Mouse (Mus musculus) liver, embryonic 12.5 days (tissue): Measurements from ENCODE around the gene Gm9821. TPM values are rescaled to one million over a fixed set of nuclear protein-coding genes. Genes with fewer than 3 reads are reported as not detected.
A peak's percentile ranks its signal among the peaks of the same experiment; 100 is the strongest.

Experiments used
- ATAC-seq: fragments of 200-750 bp; cut with Nextera tagmentation; 2 replicates; pipeline ENCODE4 v1.8.0; 2017; ENCODE audit warnings: moderate number of reproducible peaks, mild to moderate bottlenecking, moderate library complexity
- H3K27ac ChIP-seq: fragments of 300-500 bp; sonication (generic); 2 replicates; pipeline ENCODE4 v1.5.1; 2016; ENCODE audit warnings: mild to moderate bottlenecking
- H3K27me3 ChIP-seq: fragments of 300-500 bp; sonication (generic); replicated peaks from 2 replicates; pipeline ENCODE4 v1.6.1; 2016; ENCODE audit warnings: mild to moderate bottlenecking, moderate library complexity
- H3K36me3 ChIP-seq: fragments of 300-500 bp; sonication (generic); 2 replicates; pipeline ENCODE4 v1.6.1; 2016; ENCODE audit warnings: mild to moderate bottlenecking, moderate library complexity
- H3K4me1 ChIP-seq: fragments of 300-500 bp; sonication (generic); 2 replicates; pipeline ENCODE4 v1.6.1; 2016
- H3K4me2 ChIP-seq: fragments of 300-500 bp; sonication (generic); 2 replicates; pipeline ENCODE4 v1.6.1; 2016; ENCODE audit warnings: mild to moderate bottlenecking, moderate library complexity
- H3K4me3 ChIP-seq: fragments of 300-500 bp; sonication (generic); 2 replicates; pipeline ENCODE4 v1.5.1; 2016; ENCODE audit warnings: mild to moderate bottlenecking, moderate library complexity
- H3K9ac ChIP-seq: fragments of 300-500 bp; sonication (generic); 2 replicates; pipeline ENCODE4 v1.6.1; 2016; ENCODE audit warnings: mild to moderate bottlenecking, moderate library complexity
- H3K9me3 ChIP-seq: fragments of 300-500 bp; sonication (generic); replicated peaks from 2 replicates; pipeline ENCODE4 v1.6.1; 2016; ENCODE audit warnings: mild to moderate bottlenecking, moderate library complexity
- WGBS: fragments of 180-500 bp; shearing (Covaris S2); methylation state at CpG from one replicate; pipeline ENCODE4 v1.1.7; 2016; ENCODE audit not compliant: insufficient replicate concordance; 5-methylcytosine and 5-hydroxymethylcytosine counted together
- polyA plus RNA-seq: library from polyadenylated mRNA; unstranded; fragments of >200 nt; fragmentation: Nextera tagmentation; extraction: Ambion mirVana; gene quantifications from 2 replicates; pipeline ENCODE4 v1.2.1, GENCODE M21; 2016

Gene Gm9821
- polyA plus RNA-seq, 1 experiment from 2014 or later = 2.5 TPM

- peaks cover 66% of the 10 kb centered on the region for H3K4me1 ChIP-seq
- peak overlapping the region; percentile 57 for H3K27ac ChIP-seq
- WGBS = 76% methylated on average over 7 of the region's 7 CpGs
- ATAC-seq = no peak
- no peak overlapping the region for H3K9ac ChIP-seq
- H3K36me3 ChIP-seq = peaks cover 55% of the 10 kb centered on the region
- H3K4me2 ChIP-seq = no peak overlapping the region
- no peak overlapping the region for H3K4me3 ChIP-seq
- no peaks in the 10 kb centered on the region for H3K9me3 ChIP-seq
- peaks cover 28% of the 10 kb centered on the region for H3K27me3 ChIP-seq
Observed at GRCm38 (mm10) chr2:91917096-91917495, 28.4 kb upstream of the Gm9821 start.

GRCm38 (mm10) chr2:91920130-91920529, 25.4 kb upstream of the Gm9821 start:
- no peak overlapping the region for H3K4me2 ChIP-seq
- no peak overlapping the region for H3K4me3 ChIP-seq
- H3K4me1 ChIP-seq = peaks cover 59% of the 10 kb centered on the region
- no peak overlapping the region for H3K27ac ChIP-seq
- H3K9ac ChIP-seq = no peak overlapping the region
- H3K9me3 ChIP-seq = no peaks in the 10 kb centered on the region
- ATAC-seq = no peak
- peaks cover 26% of the 10 kb centered on the region for H3K36me3 ChIP-seq
- H3K27me3 ChIP-seq = peaks cover 58% of the 10 kb centered on the region
- WGBS = 49% methylated on average over 4 of the region's 4 CpGs

- Histone ChIP-seq H3K27me3 (peaks cover 70% of the 10 kb centered on the region), H3K4me1 (peaks cover 51% of the 10 kb centered on the region), H3K27ac (no peak overlapping the region), H3K9me3 (no peaks in the 10 kb centered on the region), H3K4me3 (peak overlapping the region; percentile 60), H3K4me2 (peak overlapping the region; percentile 91), H3K9ac (peak overlapping the region; percentile 20; the same call in 1 of the 2 replicates), H3K36me3 (peaks cover 23% of the 10 kb centered on the region)
- no peak for ATAC-seq
- WGBS = 5% methylated on average over 31 of the region's 31 CpGs
Observed at GRCm38 (mm10) chr2:91921181-91921789, 24.2 kb upstream of the Gm9821 start.

GRCm38 (mm10) chr2:91921790-91922570, 23.5 kb upstream of the Gm9821 start:
- Histone ChIP-seq H3K9me3 (no peaks in the 10 kb centered on the region), H3K36me3 (peaks cover 21% of the 10 kb centered on the region), H3K4me3 (peak overlapping the region; percentile 60), H3K9ac (peak overlapping the region; percentile 20), H3K4me1 (peaks cover 46% of the 10 kb centered on the region), H3K4me2 (peak overlapping the region; percentile 91), H3K27me3 (peaks cover 74% of the 10 kb centered on the region), H3K27ac (no peak overlapping the region)
- under 1% methylated on average over 64 of the region's 64 CpGs for WGBS
- ATAC-seq = peak; percentile 58

- Histone ChIP-seq H3K9ac (no peak overlapping the region), H3K4me1 (peaks cover 46% of the 10 kb centered on the region), H3K27ac (no peak overlapping the region), H3K27me3 (peaks cover 74% of the 10 kb centered on the region), H3K36me3 (peaks cover 13% of the 10 kb centered on the region), H3K4me3 (peak overlapping the region; percentile 60), H3K4me2 (peak overlapping the region; percentile 91), H3K9me3 (no peaks in the 10 kb centered on the region)
- ATAC-seq = no peak
- WGBS = 2% methylated on average over 37 of the region's 37 CpGs
Observed at GRCm38 (mm10) chr2:91922586-91923414, 22.7 kb upstream of the Gm9821 start.

- WGBS = 5% methylated on average over 54 of the region's 54 CpGs
- H3K27me3 ChIP-seq = peaks cover 78% of the 10 kb centered on the region
- H3K9ac ChIP-seq = 0 out of 2 replicates have a peak overlapping the region, but pooled peaks have one; percentile 22
Observed at GRCm38 (mm10) chr2:91923415-91924337, 21.8 kb upstream of the Gm9821 start.

GRCm38 (mm10) chr2:91924726-91925125, 20.8 kb upstream of the Gm9821 start:
- Histone ChIP-seq H3K4me1 (peaks cover 55% of the 10 kb centered on the region), H3K27ac (no peak overlapping the region), H3K4me2 (no peak overlapping the region), H3K9me3 (no peaks in the 10 kb centered on the region), H3K27me3 (peaks cover 81% of the 10 kb centered on the region), H3K9ac (no peak overlapping the region), H3K4me3 (no peak overlapping the region), H3K36me3 (no peaks in the 10 kb centered on the region)
- no peak for ATAC-seq
- 57% methylated on average over 1 of the region's 1 CpGs for WGBS

More at GRCm38 (mm10) chr2:91923415-91924337, 21.8 kb upstream of the Gm9821 start:
- ATAC-seq = no peak
- no peak overlapping the region for H3K27ac ChIP-seq
- peak overlapping the region; percentile 91 for H3K4me2 ChIP-seq
- no peaks in the 10 kb centered on the region for H3K9me3 ChIP-seq
- peaks cover 4% of the 10 kb centered on the region; the same call in 1 of the 2 replicates for H3K36me3 ChIP-seq
- H3K4me1 ChIP-seq = peaks cover 53% of the 10 kb centered on the region
- peak overlapping the region; percentile 60 for H3K4me3 ChIP-seq

GRCm38 (mm10) chr2:91925442-91925841, 20.1 kb upstream of the Gm9821 start:
- no peaks in the 10 kb centered on the region for H3K36me3 ChIP-seq
- H3K4me3 ChIP-seq = no peak overlapping the region
- no peak for ATAC-seq
- no peak overlapping the region for H3K4me2 ChIP-seq
- WGBS = 82% methylated on average over 15 of the region's 15 CpGs
- peaks cover 81% of the 10 kb centered on the region for H3K27me3 ChIP-seq
- H3K9me3 ChIP-seq = no peaks in the 10 kb centered on the region
- H3K4me1 ChIP-seq = peaks cover 62% of the 10 kb centered on the region
- no peak overlapping the region for H3K9ac ChIP-seq
- H3K27ac ChIP-seq = no peak overlapping the region

GRCm38 (mm10) chr2:91926949-91927348, 18.6 kb upstream of the Gm9821 start, which contains the start of gene Chrm4:
Gene Chrm4 (plus strand): TSS chr2:91927249.
- Histone ChIP-seq H3K9me3 (no peaks in the 10 kb centered on the region), H3K4me3 (no peak within 1 kb of the TSS), H3K4me1 (peaks cover 66% of the 10 kb centered on the region), H3K27me3 (peaks cover 81% of the 10 kb centered on the region), H3K9ac (no peak within 1 kb of the TSS), H3K4me2 (peak within 1 kb of the TSS; percentile 54), H3K27ac (no peak within 1 kb of the TSS), H3K36me3 (no peaks in the 10 kb centered on the region)
- no peak for ATAC-seq
- WGBS = 77% methylated on average over 3 of the region's 3 CpGs

GRCm38 (mm10) chr2:91927826-91928533, 17.5 kb upstream of the Gm9821 start:
- Histone ChIP-seq H3K4me2 (peak overlapping the region; percentile 54), H3K9ac (no peak overlapping the region), H3K27ac (no peak overlapping the region), H3K36me3 (peaks cover 4% of the 10 kb centered on the region), H3K9me3 (no peaks in the 10 kb centered on the region), H3K4me1 (peaks cover 66% of the 10 kb centered on the region), H3K4me3 (no peak overlapping the region), H3K27me3 (peaks cover 71% of the 10 kb centered on the region)
- no peak for ATAC-seq
- 36% methylated on average over 34 of the region's 34 CpGs for WGBS
